Mouse (Mus musculus): ENCODE data around the gene Tfb2m.

Gene Tfb2m

DNA sequence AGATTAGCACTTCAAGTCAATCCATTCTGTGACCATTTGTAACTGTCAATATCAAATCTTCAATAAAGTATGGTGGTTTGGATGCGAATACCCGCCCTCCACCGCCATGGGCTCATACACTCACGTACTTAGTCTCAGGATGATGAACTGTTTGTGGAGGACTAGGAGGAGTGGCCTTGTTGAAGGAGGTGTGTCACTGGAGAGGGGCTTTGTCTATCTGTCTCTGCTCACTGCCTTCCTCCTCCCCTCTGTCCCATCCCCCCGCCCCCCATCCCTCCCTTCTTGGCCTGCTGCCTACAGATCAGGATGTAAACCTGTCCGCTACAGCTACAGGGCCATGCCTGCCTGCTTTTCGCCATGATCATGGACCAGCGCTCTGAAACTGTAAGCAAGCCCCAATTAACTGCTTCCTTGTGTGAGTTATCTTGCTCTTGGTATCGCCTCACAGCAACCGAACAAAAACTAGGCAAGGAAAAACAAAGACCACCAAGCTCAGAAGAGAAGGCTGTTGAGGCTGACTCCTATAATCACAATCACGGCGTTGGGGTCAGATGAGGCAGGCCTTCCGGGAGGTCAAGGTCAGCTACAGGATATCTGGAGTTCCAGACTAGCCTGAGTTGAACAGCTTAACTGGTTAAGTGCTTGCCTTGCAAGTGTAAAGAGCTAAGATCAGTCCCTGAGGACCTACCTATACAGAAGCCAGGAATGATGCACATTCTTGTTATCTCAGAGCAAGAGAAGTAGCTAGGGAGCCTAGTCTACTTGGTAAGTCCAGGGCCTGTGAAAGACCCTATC is 35.3 kb downstream of the Tfb2m start:
- in situ Hi-C loops (cut with MboI; ENCODE audit: unreplicated experiment in 2 of 2), result loop anchor here in 1 of 2 experiments (25.0 kb wide), 1 partner anchor 702 kb away; no protein-coding TSS in a partner anchor

DNA sequence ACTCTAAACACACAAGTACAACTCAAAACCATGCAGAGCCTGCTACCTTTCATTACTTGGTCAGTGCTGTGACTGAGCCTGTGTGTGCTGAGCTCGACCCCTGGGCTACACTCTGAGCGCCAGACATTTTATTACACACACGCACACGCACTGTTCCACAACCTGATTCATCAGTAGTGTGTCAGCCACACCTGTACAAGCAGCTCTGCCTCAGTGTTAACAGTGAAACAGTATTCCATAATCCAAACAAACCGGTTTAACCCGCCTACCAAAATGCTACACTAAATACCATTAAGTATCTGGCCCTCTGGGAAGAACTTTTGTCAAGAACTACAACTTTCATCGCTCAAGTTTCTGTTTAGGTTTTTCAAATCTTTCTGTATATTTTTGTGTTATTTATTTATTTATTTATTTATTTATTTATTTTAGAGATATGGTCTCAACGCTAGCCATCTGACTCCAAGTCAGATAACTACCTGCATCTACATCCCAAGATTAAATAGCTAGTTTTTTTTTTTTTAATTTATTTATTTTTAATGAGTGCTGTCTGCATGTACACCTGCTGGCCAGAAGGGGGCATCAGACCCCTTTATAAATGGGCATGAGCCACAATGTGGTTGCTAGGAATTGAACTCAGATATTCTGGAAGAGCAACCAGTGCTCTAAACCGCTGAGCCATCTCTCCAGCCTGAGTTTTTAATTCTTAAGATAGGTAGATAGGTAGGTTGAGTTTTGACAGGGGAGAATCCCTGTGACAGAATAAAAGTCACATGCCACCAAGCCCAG is 39.3 kb downstream of the Tfb2m start:
- in situ Hi-C loops (cut with MboI; ENCODE audit: unreplicated experiment in 2 of 2), result loop anchor here in 1 of 2 experiments (10.0 to 25.0 kb wide), 2 partner anchors 338 to 706 kb away; no protein-coding TSS in a partner anchor

DNA sequence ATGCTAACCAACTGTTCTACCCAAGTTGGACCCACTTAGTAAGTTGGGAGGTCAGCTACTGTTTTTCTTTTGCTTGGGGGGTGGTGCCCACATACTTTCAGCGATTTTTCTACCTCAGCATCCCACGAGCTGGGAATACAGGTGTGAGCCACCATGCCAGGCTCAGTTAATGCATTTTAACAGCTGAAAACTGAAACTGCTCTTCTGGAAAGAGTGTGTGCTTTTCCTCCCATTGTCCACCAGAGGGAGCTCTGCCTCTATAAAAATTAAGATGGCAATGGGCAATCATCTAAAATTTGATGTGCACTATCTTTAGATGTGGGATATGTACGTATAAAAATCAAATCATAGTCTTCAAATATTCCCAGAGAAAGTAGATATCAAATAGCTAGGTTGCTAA is 43.5 kb downstream of the Tfb2m start:
- in situ Hi-C loops (cut with MboI; ENCODE audit: unreplicated experiment in 2 of 2), result loop anchor here (5.0 to 25.0 kb wide), 4 partner anchors 120 to 710 kb away; no protein-coding TSS in a partner anchor

DNA sequence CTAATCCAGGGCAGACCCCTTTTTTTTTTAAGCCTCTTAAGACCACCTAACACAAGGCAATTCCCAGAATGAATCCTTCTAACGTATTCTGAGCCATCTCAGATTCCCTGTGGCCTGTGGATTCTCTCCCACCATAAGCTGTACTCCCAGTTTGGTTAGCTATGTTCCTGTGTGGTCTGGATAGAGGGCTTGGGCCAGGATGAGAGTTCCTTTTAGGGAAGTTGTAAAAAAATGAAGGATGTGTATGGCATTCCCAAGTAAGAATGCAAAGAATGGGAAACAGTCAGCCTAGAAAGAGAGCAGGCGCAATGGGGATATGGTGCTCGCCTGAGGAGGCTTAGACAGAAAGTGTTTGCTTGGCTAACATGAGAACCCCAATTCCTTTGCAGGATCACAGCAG is 46.8 kb downstream of the Tfb2m start:
- in situ Hi-C loops (cut with MboI; ENCODE audit: unreplicated experiment in 2 of 2), result loop anchor here (25.0 kb wide), 2 partner anchors 1562 to 1787 kb away; no protein-coding TSS in a partner anchor

DNA sequence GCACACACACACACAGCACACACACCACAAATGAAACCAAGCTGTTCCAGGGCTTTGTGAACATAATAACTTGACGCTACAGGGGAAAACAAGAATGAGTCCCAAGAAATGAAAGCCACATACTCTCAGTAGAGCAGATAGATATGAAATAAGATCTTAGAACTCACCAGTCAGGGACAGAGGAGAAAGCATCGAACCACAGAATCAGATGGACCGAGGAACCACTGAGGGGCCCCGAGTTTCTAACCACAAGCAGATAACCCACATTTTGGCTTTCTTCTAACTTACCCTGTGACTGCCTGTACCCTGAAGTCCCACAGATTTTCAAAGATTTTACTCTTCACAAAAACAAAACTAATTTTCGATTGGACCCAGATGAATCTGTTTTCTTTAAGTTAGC is 53.2 kb downstream of the Tfb2m start:
- in situ Hi-C loops (cut with MboI; ENCODE audit: unreplicated experiment in 2 of 2), result loop anchor here (25.0 kb wide), 2 partner anchors 1556 to 1781 kb away; no protein-coding TSS in a partner anchor

DNA sequence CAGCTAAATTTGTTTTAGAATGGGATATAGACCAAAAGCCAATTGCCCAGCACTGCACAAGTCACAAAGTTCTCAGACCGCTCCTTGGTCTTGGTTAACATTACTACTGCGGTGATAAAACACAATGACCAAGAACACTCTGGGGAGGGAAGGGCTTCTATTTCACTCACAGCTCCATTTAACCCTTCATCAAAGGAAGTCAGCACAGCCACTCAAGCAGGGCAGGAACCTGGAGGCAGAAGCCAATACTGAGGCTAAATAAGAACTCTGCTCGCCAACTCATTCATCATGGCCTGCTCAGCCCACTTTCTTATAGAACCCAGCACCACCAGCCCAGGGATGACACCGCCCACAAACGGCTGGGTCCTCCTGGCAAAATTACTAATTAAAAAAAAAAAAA is 57.5 kb downstream of the Tfb2m start:
- in situ Hi-C loops (cut with MboI; ENCODE audit: unreplicated experiment in 2 of 2), result loop anchor here (25.0 kb wide), 2 partner anchors 1551 to 1776 kb away; no protein-coding TSS in a partner anchor

DNA sequence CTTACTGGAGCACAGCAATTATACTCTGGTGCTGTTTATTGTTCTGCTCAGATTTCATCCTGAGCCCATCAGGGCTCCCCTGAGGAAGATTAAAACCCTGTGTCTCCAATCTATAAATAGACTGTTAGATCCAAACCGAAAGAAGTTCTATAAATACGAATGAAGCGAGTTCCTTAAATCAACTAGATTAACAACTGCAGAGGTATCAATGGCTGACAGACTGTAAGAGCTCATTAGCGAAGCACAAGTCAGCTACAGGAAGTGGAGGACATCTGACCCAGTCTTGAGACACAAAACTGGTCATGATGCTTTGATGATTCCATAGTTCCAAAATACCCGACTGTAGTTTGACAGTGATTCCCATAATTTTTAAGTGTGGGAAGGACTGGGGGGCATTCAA is 58.1 kb downstream of the Tfb2m start:
- in situ Hi-C loops (cut with MboI; ENCODE audit: unreplicated experiment in 2 of 2), result loop anchor here (25.0 kb wide), 2 partner anchors 1551 to 1776 kb away; no protein-coding TSS in a partner anchor

DNA sequence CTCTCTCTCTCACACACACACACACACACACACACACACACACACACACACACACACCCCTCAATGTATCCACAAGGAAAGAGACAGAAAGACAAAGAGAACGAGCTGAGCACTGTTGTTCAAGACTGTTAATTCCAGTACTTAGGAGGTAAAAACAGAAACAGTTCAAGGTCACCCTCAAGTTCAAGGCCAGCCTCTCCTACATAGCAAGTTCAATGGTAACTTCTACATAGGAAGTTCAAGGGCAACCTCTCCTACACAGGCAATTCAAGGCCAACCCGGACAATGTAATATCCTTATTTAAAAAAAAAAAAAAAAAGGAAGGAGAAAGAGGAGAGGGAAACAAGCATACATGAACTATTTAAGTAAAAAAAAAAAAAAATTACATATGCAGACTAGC is 58.8 kb downstream of the Tfb2m start:
- in situ Hi-C loops (cut with MboI; ENCODE audit: unreplicated experiment in 2 of 2), result loop anchor here (25.0 kb wide), 2 partner anchors 1550 to 1775 kb away; no protein-coding TSS in a partner anchor

DNA sequence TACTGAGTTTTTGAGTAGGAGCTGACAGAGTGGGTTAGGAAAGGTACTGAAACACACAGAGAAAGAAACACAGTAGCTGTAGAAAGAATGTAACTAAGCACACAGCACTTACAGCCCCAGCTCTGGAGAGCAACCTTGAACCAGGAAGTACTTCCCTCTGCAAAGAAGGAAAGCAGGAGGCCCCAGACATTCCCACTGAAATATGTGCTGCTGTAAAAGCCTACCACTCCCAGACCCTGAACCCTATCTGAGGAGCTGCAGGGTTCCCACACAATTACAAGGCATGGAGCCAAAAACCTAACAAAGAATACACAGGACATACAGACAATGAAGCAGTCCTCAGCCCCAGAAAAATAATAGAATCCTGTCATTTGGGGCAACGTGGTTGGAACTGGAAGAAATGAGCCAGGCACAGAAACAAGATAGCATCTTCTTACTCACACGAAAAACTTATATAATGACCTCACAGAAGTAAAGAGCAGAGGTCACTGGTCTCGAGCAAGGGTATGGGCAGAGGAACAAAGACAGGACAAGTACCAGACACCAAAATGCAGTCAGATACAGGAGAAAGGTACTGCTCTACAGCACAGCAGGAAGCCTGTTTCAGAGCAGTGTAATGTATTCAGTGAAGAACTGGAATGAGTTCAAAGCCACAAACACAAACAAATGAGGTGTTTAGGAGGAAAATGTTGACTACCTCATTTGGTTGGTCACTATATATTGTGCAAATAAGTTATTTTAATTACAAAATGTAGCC is 60.1 kb downstream of the Tfb2m start:
- in situ Hi-C loops (cut with MboI; ENCODE audit: unreplicated experiment in 2 of 2), result loop anchor here (25.0 kb wide), 2 partner anchors 1549 to 1774 kb away; no protein-coding TSS in a partner anchor

DNA sequence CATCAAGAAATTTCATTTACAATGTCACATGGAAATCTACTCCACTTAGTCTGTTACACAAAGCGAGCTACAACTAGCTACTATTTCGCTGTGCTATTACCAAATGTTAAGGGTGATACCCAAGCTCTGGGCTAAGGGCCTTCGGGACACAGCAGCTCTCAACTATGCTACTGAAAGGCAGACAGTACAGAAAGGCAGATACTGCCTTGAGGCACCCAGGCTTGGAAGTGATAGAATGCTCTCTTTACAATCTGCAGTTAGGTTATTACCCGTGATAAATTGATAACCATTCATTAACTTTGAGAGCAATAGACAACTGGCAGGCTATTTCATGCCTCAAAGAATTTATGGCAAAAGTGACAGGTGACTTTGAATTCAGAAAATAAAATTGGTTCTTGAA is 65.2 kb downstream of the Tfb2m start:
- in situ Hi-C loops (cut with MboI; ENCODE audit: unreplicated experiment in 2 of 2), result loop anchor here (25.0 kb wide), 2 partner anchors 1544 to 1769 kb away; no protein-coding TSS in a partner anchor

Measured in v-Abl transformed pro-B cells (cell line).